Mouse (Mus musculus): ENCODE data around the gene Yipf6. TPM values are rescaled to one million over a fixed set of nuclear protein-coding genes. Genes with fewer than 3 reads are reported as not detected.
A peak's percentile ranks its signal among the peaks of the same experiment; 100 is the strongest.
"Not testable (repeated sequence)": the region's sequence is repeated elsewhere in the genome, so short reads cannot be mapped to it uniquely, and the experiment has no call there.

The Yipf6 gene
- polyA plus RNA-seq, 1 experiment from 2014 or later, result 31.1 TPM

DNA sequence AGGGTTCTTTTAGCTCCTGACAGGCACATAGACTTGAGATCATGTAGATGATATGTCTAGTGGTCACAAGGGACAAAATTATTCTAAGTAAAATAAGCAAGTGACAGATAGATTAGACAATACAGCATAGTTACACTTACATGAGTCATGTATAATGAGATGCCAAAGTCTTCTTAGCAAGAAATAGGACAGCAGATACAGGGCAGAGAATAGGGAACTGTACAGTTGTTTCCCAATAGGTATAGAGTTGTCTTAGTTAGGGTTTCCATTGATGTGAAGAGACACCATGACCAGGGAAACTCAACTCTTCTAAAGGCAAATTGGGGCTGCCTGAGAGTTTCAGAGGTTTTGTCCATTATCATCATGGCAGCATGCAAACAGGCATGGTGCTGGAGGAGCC is 27.6 kb downstream of the Yipf6 start:
- Histone ChIP-seq H3K27ac (replicated peaks) (no peak overlapping the region), H3K36me3 (ENCODE audit: control insufficient read depth, insufficient read depth, low read length) (no peaks in the 10 kb centered on the region), H3K4me1 (replicated peaks; ENCODE audit: control insufficient read depth, insufficient read depth) (no peaks in the 10 kb centered on the region), H3K9me3 (ENCODE audit: control insufficient read depth, low read length) (no peaks in the 10 kb centered on the region), H3K4me3 (ENCODE audit: low read depth, low read length) (no peak overlapping the region), H3K9ac (ENCODE audit: low read length) (no peak overlapping the region), H3K4me2 (replicated peaks; ENCODE audit: low read depth) (no peak overlapping the region), H3K27me3 (ENCODE audit: control insufficient read depth, insufficient read depth, low read length) (no peaks in the 10 kb centered on the region)
- TF ChIP-seq EP300 (optimal IDR thresholded peaks at IDR 0.05) (no peak), CTCF (IDR thresholded peaks at IDR 0.05; ENCODE audit: low read depth) (no peak)
- ATAC-seq (ENCODE audit: low FRiP score, low TSS enrichment), result no peak
- no peak for DNase-seq (ENCODE audit: low spot score)

DNA sequence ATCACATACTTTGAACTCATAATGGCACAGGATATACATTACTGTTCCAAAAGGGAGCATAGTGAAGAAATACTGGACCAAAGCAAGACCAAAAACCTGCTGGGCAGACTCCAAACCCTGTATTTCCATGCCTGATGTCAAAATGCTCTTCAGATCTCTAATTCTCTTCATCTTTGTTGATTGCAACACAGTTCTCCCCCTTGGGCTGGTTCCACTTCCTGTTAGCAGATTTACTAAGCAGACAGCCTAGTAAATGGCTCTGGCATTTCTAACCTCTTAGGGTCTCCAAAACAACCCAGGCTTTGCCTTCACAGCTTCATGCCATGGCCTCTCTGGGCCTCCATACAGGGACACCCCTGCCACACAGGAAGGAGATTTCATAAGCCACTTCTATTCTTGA is 28.4 kb downstream of the Yipf6 start:
- Histone ChIP-seq H3K9ac (ENCODE audit: low read length) (no peak overlapping the region), H3K27me3 (ENCODE audit: control insufficient read depth, insufficient read depth, low read length) (no peaks in the 10 kb centered on the region), H3K4me2 (replicated peaks; ENCODE audit: low read depth) (no peak overlapping the region), H3K36me3 (ENCODE audit: control insufficient read depth, insufficient read depth, low read length) (no peaks in the 10 kb centered on the region), H3K9me3 (ENCODE audit: control insufficient read depth, low read length) (no peaks in the 10 kb centered on the region), H3K27ac (replicated peaks) (no peak overlapping the region), H3K4me3 (ENCODE audit: low read depth, low read length) (no peak overlapping the region), H3K4me1 (replicated peaks; ENCODE audit: control insufficient read depth, insufficient read depth) (no peaks in the 10 kb centered on the region)
- ATAC-seq (ENCODE audit: low FRiP score, low TSS enrichment) (no peak), DNase-seq (ENCODE audit: low spot score) (no peak)
- no peak for TF ChIP-seq EP300 (optimal IDR thresholded peaks at IDR 0.05)
- TF ChIP-seq CTCF (IDR thresholded peaks at IDR 0.05; ENCODE audit: low read depth), result no peak

DNA sequence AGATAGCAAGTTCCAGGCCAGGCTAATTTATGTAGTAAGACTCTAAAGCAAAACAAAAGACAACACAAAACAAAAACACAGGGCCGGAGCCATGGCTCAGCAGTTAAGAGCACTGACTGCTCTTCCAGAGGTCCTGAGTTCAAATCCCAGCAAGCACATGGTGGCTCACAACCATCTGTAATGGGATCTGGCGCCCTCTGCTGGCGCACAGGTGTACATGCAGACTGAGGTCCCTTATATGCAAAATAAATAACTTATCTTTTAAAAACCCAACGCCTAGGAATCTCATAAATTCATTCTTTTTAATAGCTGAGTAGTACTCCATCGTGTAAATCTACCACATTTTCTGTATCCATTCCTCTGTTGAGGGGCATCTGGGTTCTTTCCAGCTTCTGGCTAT is 50.5 kb downstream of the Yipf6 start:
- not testable (repeated sequence) for H3K4me3 ChIP-seq (ENCODE audit: low read depth, low read length); H3K36me3 ChIP-seq (ENCODE audit: control insufficient read depth, insufficient read depth, low read length); DNase-seq (ENCODE audit: low spot score); H3K9ac ChIP-seq (ENCODE audit: low read length); H3K9me3 ChIP-seq (ENCODE audit: control insufficient read depth, low read length); H3K4me2 ChIP-seq (replicated peaks; ENCODE audit: low read depth); H3K27me3 ChIP-seq (ENCODE audit: control insufficient read depth, insufficient read depth, low read length); ATAC-seq (ENCODE audit: low FRiP score, low TSS enrichment); H3K4me1 ChIP-seq (replicated peaks; ENCODE audit: control insufficient read depth, insufficient read depth); H3K27ac ChIP-seq (replicated peaks)
- peak; percentile 45 for TF ChIP-seq CTCF (IDR thresholded peaks at IDR 0.05; ENCODE audit: low read depth)
- 55% methylated on average over 5 of the region's 5 CpGs for WGBS

DNA sequence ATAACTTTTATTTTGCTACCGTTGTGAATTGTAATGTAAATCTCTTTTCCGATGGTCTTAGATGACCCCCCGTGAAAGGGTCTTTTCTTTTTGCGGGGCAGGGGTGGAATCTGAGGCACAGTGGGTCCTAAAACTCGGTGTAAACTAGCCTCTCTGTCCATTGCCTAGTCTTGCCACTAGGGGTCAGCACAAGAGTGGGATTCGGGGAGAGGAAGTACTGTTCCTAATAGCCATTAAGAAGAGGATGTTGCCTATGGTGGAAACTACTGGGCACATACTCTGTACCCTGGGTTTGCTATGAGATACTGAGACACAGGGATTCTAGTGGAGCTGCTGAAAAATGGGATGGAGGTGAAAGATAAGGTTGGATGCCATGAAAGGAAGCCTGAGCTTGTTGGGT is 53.5 kb downstream of the Yipf6 start:
- WGBS, result 33% methylated on average over 6 of the region's 6 CpGs
- H3K4me3 ChIP-seq (ENCODE audit: low read depth, low read length), result no peak overlapping the region
- peak; percentile 84 for TF ChIP-seq CTCF (IDR thresholded peaks at IDR 0.05; ENCODE audit: low read depth)
- TF ChIP-seq EP300 (optimal IDR thresholded peaks at IDR 0.05), result no peak
- H3K9me3 ChIP-seq (ENCODE audit: control insufficient read depth, low read length), result no peaks in the 10 kb centered on the region
- no peaks in the 10 kb centered on the region for H3K4me1 ChIP-seq (replicated peaks; ENCODE audit: control insufficient read depth, insufficient read depth)
- peak; percentile 27 for DNase-seq (ENCODE audit: low spot score)
- no peak overlapping the region for H3K4me2 ChIP-seq (replicated peaks; ENCODE audit: low read depth)
- H3K36me3 ChIP-seq (ENCODE audit: control insufficient read depth, insufficient read depth, low read length), result no peaks in the 10 kb centered on the region
- H3K27me3 ChIP-seq (ENCODE audit: control insufficient read depth, insufficient read depth, low read length), result 0 out of 2 replicates have a peak, but pooled peaks cover 2% of the 10 kb centered on the region
- H3K27ac ChIP-seq (replicated peaks), result no peak overlapping the region
- ATAC-seq (ENCODE audit: low FRiP score, low TSS enrichment), result no peak
- no peak overlapping the region for H3K9ac ChIP-seq (ENCODE audit: low read length)

Other genes starting within 250 kb of the Yipf6 start
- gene Ophn1, start 45.3 kb upstream of the Yipf6 start, polyA plus RNA-seq (2015; fragmentation: Nextera tagmentation; extraction: Ambion mirVana), result 6.7 and 7.0 TPM in 2 replicates
- 3.1 and 3.2 TPM in 2 replicates for gene Stard8, start 66.9 kb downstream of the Yipf6 start, polyA plus RNA-seq (2015; fragmentation: Nextera tagmentation; extraction: Ambion mirVana)
- gene Efnb1, start 199.8 kb downstream of the Yipf6 start, polyA plus RNA-seq (2015; fragmentation: Nextera tagmentation; extraction: Ambion mirVana), result 18.3 and 19.3 TPM in 2 replicates

Data from stomach, postnatal 0 days (tissue).